Mouse (Mus musculus) liver, postnatal 0 days (tissue): ENCODE measurements at regions not wholly inside any gene's neighbourhood (a gene's known extent, or its start where the extent isn't known, plus 50 kb on each side); places are given as distances from the start of the nearest gene placed in this dataset.

Experiments used
- ATAC-seq: fragments of 200-750 bp; cut with Nextera tagmentation; 2 replicates; pipeline ENCODE4 v1.8.0; 2017; ENCODE audit warnings: mild to moderate bottlenecking, moderate library complexity
- DNase-seq: peaks from one replicate; pipeline ENCODE4 v3.0.0-alpha.2; 2016
- H3K27ac ChIP-seq: fragments of 300-500 bp; sonication (generic); 2 replicates; pipeline ENCODE4 v1.5.1; 2014; ENCODE audit warnings: antibody characterized with exemption, moderate library complexity, mild to moderate bottlenecking, low read depth
- H3K27me3 ChIP-seq: fragments of 300-500 bp; sonication (generic); 2 replicates; pipeline ENCODE4 v1.6.1; 2014; ENCODE audit warnings: low read length, control low read depth, mixed read lengths; ENCODE audit not compliant: insufficient read depth
- H3K36me3 ChIP-seq: fragments of 300-500 bp; sonication (generic); replicated peaks from 2 replicates; pipeline ENCODE4 v1.6.1; 2014; ENCODE audit warnings: mild to moderate bottlenecking, control low read depth, low read length, moderate library complexity, mixed read lengths; ENCODE audit not compliant: insufficient read depth
- H3K4me1 ChIP-seq: fragments of 300-500 bp; sonication (generic); 2 replicates; pipeline ENCODE4 v1.6.1; 2014; ENCODE audit warnings: antibody characterized with exemption, mild to moderate bottlenecking, control low read depth; ENCODE audit not compliant: insufficient read depth
- H3K4me2 ChIP-seq: fragments of 300-500 bp; sonication (generic); 2 replicates; pipeline ENCODE4 v1.6.1; 2014; ENCODE audit warnings: low read depth, mild to moderate bottlenecking, low read length, moderate library complexity, mixed read lengths
- H3K4me3 ChIP-seq: fragments of 300-500 bp; sonication (generic); 2 replicates; pipeline ENCODE4 v1.5.1; 2014; ENCODE audit warnings: low read depth, low read length
- H3K9ac ChIP-seq: fragments of 300-500 bp; sonication (generic); replicated peaks from 2 replicates; pipeline ENCODE4 v1.6.1; 2014; ENCODE audit warnings: mild to moderate bottlenecking, moderate library complexity
- H3K9me3 ChIP-seq: fragments of 300-500 bp; sonication (generic); 2 replicates; pipeline ENCODE4 v1.6.1; 2016; ENCODE audit warnings: mild to moderate bottlenecking, control low read depth, low read length, mixed read lengths
- CTCF ChIP-seq: sonication (generic); IDR thresholded peaks from 2 replicates; pipeline ENCODE4 v1.5.1; 2016; ENCODE audit warnings: antibody characterized with exemption, low read depth
- EP300 ChIP-seq: IDR thresholded peaks from 2 replicates; pipeline ENCODE4 v1.6.1; 2016; ENCODE audit warnings: antibody characterized with exemption, low read depth, mild to moderate bottlenecking
- WGBS: fragments of 180-500 bp; shearing (Covaris S2); extraction: QIAGEN DNeasy Blood & Tissue Kit; methylation state at CpG from one replicate; pipeline ENCODE4 v1.1.7; 2014; ENCODE audit not compliant: insufficient replicate concordance; 5-methylcytosine and 5-hydroxymethylcytosine counted together

GRCm38 (mm10) chr16:44615172-44615877 lies 56.6 kb upstream of the Boc start:
- no peaks in the 10 kb centered on the region for H3K27me3 ChIP-seq
- 63% methylated on average over 9 of the region's 9 CpGs for WGBS
- no peaks in the 10 kb centered on the region for H3K9me3 ChIP-seq
- H3K4me1 ChIP-seq, result no peaks in the 10 kb centered on the region
- ATAC-seq, result no peak
- H3K4me3 ChIP-seq, result no peak overlapping the region
- H3K9ac ChIP-seq, result no peak overlapping the region
- no peak overlapping the region for H3K27ac ChIP-seq
- no peak for DNase-seq
- TF ChIP-seq CTCF, result no peak
- no peak for TF ChIP-seq EP300
- no peak overlapping the region for H3K4me2 ChIP-seq
- no peaks in the 10 kb centered on the region for H3K36me3 ChIP-seq

- TF ChIP-seq CTCF (no peak), EP300 (no peak)
- Histone ChIP-seq H3K4me3 (no peak overlapping the region), H3K36me3 (no peaks in the 10 kb centered on the region), H3K27me3 (no peaks in the 10 kb centered on the region), H3K4me2 (no peak overlapping the region), H3K9me3 (no peaks in the 10 kb centered on the region), H3K4me1 (no peaks in the 10 kb centered on the region), H3K9ac (no peak overlapping the region), H3K27ac (no peak overlapping the region)
- ATAC-seq, result no peak
- WGBS, result 74% methylated on average over 5 of the region's 5 CpGs
- no peak for DNase-seq
These were observed 55.5 kb upstream of the Boc start for GRCm38 (mm10) chr16:44614235-44614634.

GRCm38 (mm10) chr16:44612676-44613075 lies 54.0 kb upstream of the Boc start:
- H3K9me3 ChIP-seq, result no peaks in the 10 kb centered on the region
- H3K4me1 ChIP-seq, result no peaks in the 10 kb centered on the region
- no peaks in the 10 kb centered on the region for H3K36me3 ChIP-seq
- H3K27ac ChIP-seq, result no peak overlapping the region
- DNase-seq (no peak), ATAC-seq (no peak)
- no peak overlapping the region for H3K4me3 ChIP-seq
- H3K9ac ChIP-seq, result no peak overlapping the region
- no peak overlapping the region for H3K4me2 ChIP-seq
- no peak for TF ChIP-seq CTCF
- TF ChIP-seq EP300, result no peak
- no peaks in the 10 kb centered on the region for H3K27me3 ChIP-seq
- 82% methylated on average over 5 of the region's 5 CpGs for WGBS

- Histone ChIP-seq H3K9me3 (no peaks in the 10 kb centered on the region), H3K4me1 (no peaks in the 10 kb centered on the region), H3K4me2 (no peak overlapping the region), H3K4me3 (no peak overlapping the region), H3K9ac (no peak overlapping the region), H3K27ac (no peak overlapping the region), H3K27me3 (no peaks in the 10 kb centered on the region), H3K36me3 (no peaks in the 10 kb centered on the region)
- WGBS, result 67% methylated on average over 6 of the region's 6 CpGs
- no peak for TF ChIP-seq EP300
- DNase-seq, result no peak
- ATAC-seq, result no peak
These were observed 52.8 kb upstream of the Boc start for GRCm38 (mm10) chr16:44611525-44611924.

- DNase-seq (no peak), ATAC-seq (no peak)
- TF ChIP-seq EP300, result no peak
- TF ChIP-seq CTCF, result no peak
- H3K27ac ChIP-seq, result no peak overlapping the region
- 81% methylated on average over 1 of the region's 1 CpGs for WGBS
- no peaks in the 10 kb centered on the region for H3K4me1 ChIP-seq
- H3K9ac ChIP-seq, result no peak overlapping the region
- no peak overlapping the region for H3K4me3 ChIP-seq
- H3K27me3 ChIP-seq, result no peaks in the 10 kb centered on the region
- H3K9me3 ChIP-seq, result no peaks in the 10 kb centered on the region
- H3K4me2 ChIP-seq, result no peak overlapping the region
- no peaks in the 10 kb centered on the region for H3K36me3 ChIP-seq
These were observed 49.9 kb upstream of the Boc start for GRCm38 (mm10) chr16:44608586-44608985.
